13 mouse cellular contexts compared by ENCODE assay signal in the genomic region with DNA sequence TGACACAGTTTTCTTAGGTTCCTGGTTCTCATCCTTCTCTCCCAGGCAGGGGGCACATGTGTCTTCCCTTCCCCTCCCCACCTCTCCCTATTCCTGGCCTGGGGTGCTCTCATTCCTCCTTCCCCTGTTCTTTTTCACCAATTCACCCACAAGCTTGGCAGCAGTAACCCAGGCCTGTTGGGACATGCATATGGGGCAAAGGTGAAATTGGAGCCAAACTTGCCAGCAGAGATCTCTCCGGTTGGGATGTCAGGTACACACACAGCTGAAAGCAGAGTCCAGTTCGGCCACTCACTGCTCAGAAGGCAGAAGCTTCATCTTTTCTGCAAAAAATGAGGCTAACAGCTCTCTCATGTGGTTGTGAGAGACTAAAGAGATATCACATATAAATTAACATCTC.
"Had no signal": no experiment of that assay in that cellular context is flagged by ENCODE, and none has a peak within 500 bp of the region (broad histone marks: within the 10 kb centered on the region; RNA-seq: fewer than 3 reads in every experiment).

No protein-coding gene starts in this region.

- H3K4me3 ChIP-seq: limb, embryonic 13.5 days; liver, embryonic 12.5 days; midbrain, embryonic 10.5 days; myocyte; neural tube, embryonic 15.5 days had no signal

- H3K9me3 ChIP-seq: limb, embryonic 13.5 days; liver, embryonic 12.5 days; midbrain, embryonic 10.5 days; neural tube, embryonic 15.5 days had no signal

- H3K27ac ChIP-seq: limb, embryonic 13.5 days; liver, embryonic 12.5 days; midbrain, embryonic 10.5 days; neural tube, embryonic 15.5 days had no signal

- H3K36me3 ChIP-seq: limb, embryonic 13.5 days; liver, embryonic 12.5 days; midbrain, embryonic 10.5 days; neural tube, embryonic 15.5 days had no signal

- DNase-seq: left cerebral cortex, postnatal 4 days; lung, embryonic 14.5 days; lung, postnatal 10 days; lung, postnatal 4 days; midbrain, embryonic 14.5 days; right cerebral cortex, adult 18-20 months; right cerebral cortex, postnatal 25 days; thymus, postnatal 4 days had no signal
